Mouse (Mus musculus) kidney, postnatal 0 days (tissue): ENCODE data around the gene Meis1. TPM values are rescaled to one million over a fixed set of nuclear protein-coding genes. Genes with fewer than 3 reads are reported as not detected.
A peak's percentile ranks its signal among the peaks of the same experiment; 100 is the strongest.

ENCODE experiments used
- ATAC-seq: fragments of 200-750 bp; cut with Nextera tagmentation; replicated peaks from 2 replicates; pipeline ENCODE4 v1.8.0; 2017; ENCODE audit warnings: low read depth, moderate number of reproducible peaks, moderate TSS enrichment, moderate library complexity; ENCODE audit not compliant: low FRiP score
- DNase-seq: peaks from one replicate; pipeline ENCODE4 v3.0.0-alpha.2; 2016; ENCODE audit warnings: low spot score
- H3K27ac ChIP-seq: fragments of 300-500 bp; sonication (generic); 2 replicates; pipeline ENCODE4 v1.5.1; 2014; ENCODE audit warnings: mild to moderate bottlenecking
- H3K27me3 ChIP-seq: fragments of 300-500 bp; sonication (generic); 2 replicates; pipeline ENCODE4 v1.6.1; 2014; ENCODE audit warnings: low read length, mixed read lengths; ENCODE audit not compliant: insufficient read depth
- H3K36me3 ChIP-seq: fragments of 300-500 bp; sonication (generic); 2 replicates; pipeline ENCODE4 v1.6.1; 2014; ENCODE audit warnings: low read length, mixed read lengths; ENCODE audit not compliant: insufficient read depth
- H3K4me1 ChIP-seq: fragments of 300-500 bp; sonication (generic); replicated peaks from 2 replicates; pipeline ENCODE4 v1.6.1; 2014; ENCODE audit warnings: antibody characterized with exemption, low read length, mixed read lengths; ENCODE audit not compliant: insufficient read depth
- H3K4me2 ChIP-seq: fragments of 300-500 bp; sonication (generic); 2 replicates; pipeline ENCODE4 v1.6.1; 2014; ENCODE audit warnings: mild to moderate bottlenecking, low read length, moderate library complexity, mixed read lengths
- H3K4me3 ChIP-seq: fragments of 300-500 bp; sonication (generic); replicated peaks from 2 replicates; pipeline ENCODE4 v1.5.1; 2014; ENCODE audit warnings: low read depth, low read length
- H3K9ac ChIP-seq: fragments of 300-500 bp; sonication (generic); 2 replicates; pipeline ENCODE4 v1.6.1; 2014; ENCODE audit warnings: low read depth, low read length
- H3K9me3 ChIP-seq: fragments of 300-500 bp; sonication (generic); replicated peaks from 2 replicates; pipeline ENCODE4 v1.6.1; 2016; ENCODE audit warnings: low read length, inconsistent platforms, mixed read lengths
- CTCF ChIP-seq: IDR thresholded peaks from 2 replicates; pipeline ENCODE4 v1.5.1; 2016; ENCODE audit warnings: antibody characterized with exemption, low read depth, mild to moderate bottlenecking, moderate library complexity
- WGBS: fragments of 180-500 bp; shearing (Covaris S2); extraction: QIAGEN DNeasy Blood & Tissue Kit; methylation state at CpG from one replicate; pipeline ENCODE4 v1.1.7; 2014; 5-methylcytosine and 5-hydroxymethylcytosine counted together
- polyA plus RNA-seq: library from polyadenylated mRNA; unstranded; fragments of >200 nt; fragmentation: Nextera tagmentation; extraction: Ambion mirVana; gene quantifications from 2 replicates; pipeline ENCODE4 v1.2.1, GENCODE M21; 2015

Meis1 gene
- polyA plus RNA-seq, 1 experiment from 2014 or later, result 59.0 TPM

DNA sequence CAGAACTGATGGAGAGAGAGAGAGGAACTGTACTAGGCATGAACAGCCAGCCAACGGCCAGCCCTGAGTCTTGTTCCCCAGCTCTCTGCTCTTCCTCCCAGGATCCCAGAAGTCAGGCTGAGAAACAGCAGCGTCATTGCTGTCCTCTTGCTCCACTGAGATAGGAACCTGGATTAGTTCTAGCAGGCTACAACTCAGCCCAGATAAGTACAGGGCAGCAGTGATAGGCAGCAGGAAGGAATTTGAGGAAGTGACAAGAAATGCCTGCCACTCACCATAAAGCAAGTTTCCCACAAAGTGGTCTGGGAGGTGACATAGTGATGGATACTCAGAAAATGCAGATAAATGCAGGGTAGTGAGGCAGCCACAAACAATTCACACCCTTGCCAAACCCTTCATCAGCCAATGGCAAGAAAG lies 48.9 kb downstream of the Meis1 start:
- ATAC-seq, result no peak
- Histone ChIP-seq H3K4me3 (no peak overlapping the region), H3K36me3 (no peaks in the 10 kb centered on the region), H3K9ac (no peak overlapping the region), H3K4me2 (no peak overlapping the region), H3K27me3 (no peaks in the 10 kb centered on the region), H3K9me3 (no peaks in the 10 kb centered on the region), H3K27ac (no peak overlapping the region), H3K4me1 (no peaks in the 10 kb centered on the region)
- no peak for DNase-seq
- WGBS, result 59% methylated on average over 2 of the region's 2 CpGs
- no peak for TF ChIP-seq CTCF

DNA sequence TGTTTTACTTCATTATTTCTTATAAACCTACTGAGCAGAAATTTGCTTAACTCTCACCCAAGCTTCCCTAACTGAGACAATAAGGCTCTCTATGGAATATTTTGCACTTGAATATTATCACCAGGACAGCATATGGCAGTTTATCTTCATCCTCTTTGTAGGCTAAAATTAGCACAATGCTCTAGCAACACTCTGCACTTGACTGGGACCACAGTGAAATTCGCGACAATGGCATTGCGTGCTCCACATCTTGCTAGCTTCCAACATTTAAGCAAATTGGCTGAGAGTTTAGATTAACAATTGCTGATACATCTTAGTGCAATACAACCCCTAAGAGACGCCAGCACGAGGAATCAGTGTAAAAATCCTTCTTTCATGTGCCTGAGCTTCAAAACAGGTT lies 54.4 kb downstream of the Meis1 start:
- Histone ChIP-seq H3K4me3 (no peak overlapping the region), H3K4me1 (no peaks in the 10 kb centered on the region), H3K27me3 (no peaks in the 10 kb centered on the region), H3K36me3 (no peaks in the 10 kb centered on the region), H3K9me3 (no peaks in the 10 kb centered on the region), H3K9ac (no peak overlapping the region), H3K4me2 (no peak overlapping the region), H3K27ac (no peak overlapping the region)
- DNase-seq (no peak), ATAC-seq (no peak)
- no peak for TF ChIP-seq CTCF
- WGBS, result 63% methylated on average over 5 of the region's 5 CpGs

DNA sequence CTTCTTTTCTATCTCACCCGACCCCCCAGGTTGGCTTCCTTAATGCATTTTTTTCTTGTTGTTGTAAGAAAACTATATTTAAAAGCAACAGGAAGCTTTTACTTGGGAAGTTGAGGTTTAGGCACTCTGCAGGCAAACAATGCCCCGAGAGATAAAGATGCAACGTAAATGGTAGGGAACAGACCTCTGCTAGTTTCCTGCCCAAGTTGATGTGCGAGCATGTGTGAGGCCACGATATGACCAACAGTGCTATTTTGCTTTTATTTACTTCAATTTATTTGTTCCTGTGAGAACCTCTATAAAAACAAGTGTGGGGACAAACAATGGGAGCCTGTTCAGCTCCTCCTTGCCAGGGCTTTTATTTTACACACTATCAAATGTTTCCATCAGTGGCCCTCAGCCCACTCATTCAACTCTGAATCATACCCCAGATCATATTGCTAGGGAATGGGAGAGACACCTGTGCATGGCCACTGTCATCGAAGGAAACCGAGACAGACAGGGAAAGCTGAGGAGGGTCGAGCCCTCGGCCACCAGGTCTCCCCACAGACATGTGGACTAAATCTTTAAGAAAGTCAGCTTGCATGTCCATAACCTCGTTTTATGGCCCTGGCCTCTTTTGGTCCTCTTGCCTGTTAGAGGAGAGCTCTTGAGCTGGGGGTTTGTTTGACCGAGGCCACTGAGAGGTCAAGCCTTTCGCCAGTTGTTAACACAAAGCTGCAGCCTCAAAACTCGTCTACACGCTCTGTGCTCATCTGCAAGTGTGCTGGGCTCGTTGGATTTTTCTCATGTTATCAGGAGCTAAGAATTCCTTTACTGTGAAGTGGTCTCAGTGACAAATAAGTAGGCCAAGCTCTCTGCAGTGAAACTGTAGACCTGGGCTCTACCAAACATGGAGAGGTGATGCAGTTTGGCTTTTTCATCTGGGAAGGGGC lies 55.3 kb downstream of the Meis1 start:
- Histone ChIP-seq H3K4me3 (no peak overlapping the region), H3K9ac (no peak overlapping the region), H3K36me3 (no peaks in the 10 kb centered on the region), H3K27me3 (no peaks in the 10 kb centered on the region), H3K27ac (no peak overlapping the region), H3K9me3 (no peaks in the 10 kb centered on the region), H3K4me1 (no peaks in the 10 kb centered on the region), H3K4me2 (no peak overlapping the region)
- ATAC-seq, result no peak; the same call in 1 of the 2 replicates
- DNase-seq, result peak; percentile 44
- TF ChIP-seq CTCF, result no peak
- WGBS, result 33% methylated on average over 15 of the region's 15 CpGs

DNA sequence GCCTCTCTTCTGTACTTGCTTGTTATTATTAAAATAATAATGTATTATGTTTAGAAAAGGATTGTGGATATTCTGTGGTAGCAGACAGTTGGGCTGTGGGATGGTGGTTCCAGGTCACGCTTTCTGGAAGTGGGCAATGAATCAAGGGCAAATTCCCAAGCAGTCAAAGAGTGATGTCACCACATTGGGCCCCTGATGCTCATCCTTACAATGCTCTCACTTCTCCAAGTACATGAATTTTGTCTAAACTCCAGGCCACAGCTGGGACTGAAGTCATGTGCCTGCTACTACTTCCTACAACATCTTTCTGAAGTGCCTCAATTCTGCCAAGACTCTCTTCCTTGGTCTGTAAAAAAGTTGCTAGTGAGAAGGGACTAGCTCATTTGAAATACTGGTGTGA lies 59.3 kb downstream of the Meis1 start:
- Histone ChIP-seq H3K27me3 (no peaks in the 10 kb centered on the region), H3K4me3 (no peak overlapping the region), H3K9me3 (no peaks in the 10 kb centered on the region), H3K9ac (no peak overlapping the region), H3K4me1 (peaks cover 10% of the 10 kb centered on the region), H3K27ac (no peak overlapping the region), H3K36me3 (no peaks in the 10 kb centered on the region), H3K4me2 (no peak overlapping the region)
- TF ChIP-seq CTCF, result no peak
- DNase-seq (no peak), ATAC-seq (no peak)
- WGBS, result 68% methylated on average over 1 of the region's 1 CpGs

DNA sequence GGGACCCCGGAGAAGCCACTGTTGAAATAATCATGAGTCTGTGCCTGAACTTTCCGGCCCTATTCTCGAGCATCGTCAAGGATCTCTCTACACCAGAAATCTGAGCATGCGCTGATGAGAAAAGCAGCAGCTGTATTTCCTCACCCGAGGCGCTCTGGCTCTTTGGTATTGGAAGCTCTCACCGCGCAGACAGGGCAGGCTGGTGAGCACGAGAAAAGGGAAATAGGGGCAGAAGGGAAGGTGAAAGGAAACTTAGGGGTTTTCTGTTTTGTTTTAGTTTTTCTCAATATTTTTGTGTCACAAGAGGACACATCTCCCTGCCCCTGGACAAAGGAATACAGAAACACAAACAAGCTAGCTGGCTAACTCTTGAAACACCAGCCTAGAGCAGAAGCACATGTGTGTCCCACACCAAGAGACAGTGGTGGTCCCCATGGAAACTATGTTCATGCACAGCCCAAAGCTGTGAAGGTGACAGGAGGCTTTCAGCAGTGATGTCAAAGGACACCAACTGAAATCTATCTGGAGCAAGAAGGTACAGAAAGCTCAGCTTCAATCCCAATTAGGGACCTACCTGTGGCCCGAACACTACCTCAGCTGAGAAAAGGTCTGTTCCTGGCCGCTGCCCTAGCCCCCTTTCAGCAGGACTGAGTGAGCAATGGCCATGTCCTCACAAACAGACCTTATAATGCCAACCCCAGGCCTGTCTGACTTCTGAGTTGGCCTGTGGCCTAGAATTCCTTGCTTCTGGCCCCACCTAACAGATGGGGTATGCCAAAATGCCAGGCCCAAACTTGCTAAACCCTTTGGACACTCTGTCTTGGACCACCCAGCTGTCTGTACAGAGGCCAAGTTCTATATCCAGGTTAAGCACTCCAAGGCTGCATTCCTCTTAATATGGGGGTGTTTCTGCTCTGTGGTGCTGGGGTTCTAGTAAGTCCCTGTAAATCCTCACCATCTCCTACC lies 60.7 kb downstream of the Meis1 start:
- DNase-seq (peak; percentile 80), ATAC-seq (no peak)
- Histone ChIP-seq H3K9ac (no peak overlapping the region), H3K4me2 (peak overlapping the region; percentile 33; the same call in 1 of the 2 replicates), H3K27ac (0 out of 2 replicates have a peak overlapping the region, but pooled peaks have one; percentile 19), H3K4me1 (peaks cover 10% of the 10 kb centered on the region), H3K4me3 (no peak overlapping the region), H3K36me3 (no peaks in the 10 kb centered on the region), H3K9me3 (no peaks in the 10 kb centered on the region), H3K27me3 (no peaks in the 10 kb centered on the region)
- no peak for TF ChIP-seq CTCF
- WGBS, result 30% methylated on average over 12 of the region's 12 CpGs
